Mouse (Mus musculus): ENCODE data around the gene Diaph2.
"Not testable (repeated sequence)": the region's sequence is repeated elsewhere in the genome, so short reads cannot be mapped to it uniquely, and the experiment has no call there.

The Diaph2 gene

GRCm38 (mm10) chrX:130350808-130351435 lies 601.4 kb downstream of the Diaph2 start:
- no peak for DNase-seq

GRCm38 (mm10) chrX:130351480-130351879 lies 601.9 kb downstream of the Diaph2 start:
- DNase-seq, result no peak

- DNase-seq, result no peak
These were observed 644.1 kb downstream of the Diaph2 start for GRCm38 (mm10) chrX:130393508-130394145.

GRCm38 (mm10) chrX:130403214-130403613 lies 653.7 kb downstream of the Diaph2 start:
- DNase-seq, result peak; percentile 30

- DNase-seq, result not testable (repeated sequence)
These were observed 657.9 kb downstream of the Diaph2 start for GRCm38 (mm10) chrX:130407471-130407870.

- DNase-seq, result peak; percentile 65
These were observed 659.4 kb downstream of the Diaph2 start for GRCm38 (mm10) chrX:130408985-130409384.

- no peak for DNase-seq
These were observed 673.6 kb downstream of the Diaph2 start for GRCm38 (mm10) chrX:130423134-130423533.

- no peak for DNase-seq
These were observed 702.4 kb downstream of the Diaph2 start for GRCm38 (mm10) chrX:130451822-130452487.

- no peak for DNase-seq
These were observed 702.9 kb downstream of the Diaph2 start for GRCm38 (mm10) chrX:130452488-130452823.

- no peak for DNase-seq
These were observed 723.6 kb downstream of the Diaph2 start for GRCm38 (mm10) chrX:130473133-130473532.

GRCm38 (mm10) chrX:130480877-130481276 lies 731.3 kb downstream of the Diaph2 start:
- DNase-seq, result no peak

GRCm38 (mm10) chrX:130502680-130503464 lies 753.3 kb downstream of the Diaph2 start:
- peak; percentile 9 for DNase-seq

GRCm38 (mm10) chrX:130503465-130503860 lies 753.9 kb downstream of the Diaph2 start:
- no peak for DNase-seq

- DNase-seq, result no peak
These were observed 756.1 kb downstream of the Diaph2 start for GRCm38 (mm10) chrX:130505626-130506025.

Measured in cerebellum, adult 11-12 months (tissue).